Mouse (Mus musculus) liver, embryonic 11.5 days (tissue): ENCODE results near the gene Tex52. TPM values are rescaled to one million over a fixed set of nuclear protein-coding genes. Genes with fewer than 3 reads are reported as not detected.
A peak's percentile ranks its signal among the peaks of the same experiment; 100 is the strongest.

Experiments
- ATAC-seq: fragments of 200-750 bp; cut with Nextera tagmentation; replicated peaks from 2 replicates; pipeline ENCODE4 v1.8.0; 2017; ENCODE audit warnings: moderate number of reproducible peaks, mild to moderate bottlenecking, moderate TSS enrichment, moderate library complexity; ENCODE audit not compliant: low FRiP score
- DNase-seq: peaks from one replicate; pipeline ENCODE4 v3.0.0-alpha.2; 2017; ENCODE audit warnings: low spot score
- H3K27ac ChIP-seq: fragments of 300-500 bp; sonication (generic); 2 replicates; pipeline ENCODE4 v1.5.1; 2014; ENCODE audit warnings: mild to moderate bottlenecking, low read depth, low read length, control low read depth
- H3K27me3 ChIP-seq: fragments of 300-500 bp; sonication (generic); replicated peaks from 2 replicates; pipeline ENCODE4 v1.6.1; 2014; ENCODE audit warnings: low read length, mixed read lengths; ENCODE audit not compliant: control insufficient read depth, insufficient read depth
- H3K36me3 ChIP-seq: fragments of 300-500 bp; sonication (generic); 2 replicates; pipeline ENCODE4 v1.6.1; 2014; ENCODE audit warnings: mild to moderate bottlenecking, low read length, moderate library complexity, mixed read lengths; ENCODE audit not compliant: control insufficient read depth, insufficient read depth
- H3K4me1 ChIP-seq: fragments of 300-500 bp; sonication (generic); replicated peaks from 2 replicates; pipeline ENCODE4 v1.6.1; 2014; ENCODE audit warnings: low read length, mixed read lengths; ENCODE audit not compliant: control insufficient read depth, insufficient read depth
- H3K4me2 ChIP-seq: fragments of 300-500 bp; sonication (generic); 2 replicates; pipeline ENCODE4 v1.6.1; 2014; ENCODE audit warnings: mild to moderate bottlenecking, control low read depth, moderate library complexity
- H3K4me3 ChIP-seq: fragments of 300-500 bp; sonication (generic); 2 replicates; pipeline ENCODE4 v1.5.1; 2014; ENCODE audit warnings: low read depth, low read length, control low read depth
- H3K9ac ChIP-seq: fragments of 300-500 bp; sonication (generic); 2 replicates; pipeline ENCODE4 v1.6.1; 2014; ENCODE audit warnings: low read depth, low read length, control low read depth
- H3K9me3 ChIP-seq: fragments of 300-500 bp; sonication (generic); 2 replicates; pipeline ENCODE4 v1.6.1; 2016; ENCODE audit warnings: low read length, inconsistent platforms, mixed read lengths; ENCODE audit not compliant: control insufficient read depth
- WGBS: fragments of 180-500 bp; shearing (Covaris S2); extraction: QIAGEN DNeasy Blood & Tissue Kit; methylation state at CpG from one replicate; pipeline ENCODE4 v1.1.7; 2014; 5-methylcytosine and 5-hydroxymethylcytosine counted together
- polyA plus RNA-seq: library from polyadenylated mRNA; unstranded; fragments of >200 nt; fragmentation: Nextera tagmentation; extraction: Ambion mirVana; gene quantifications from 2 replicates; pipeline ENCODE4 v1.2.1, GENCODE M21; 2014

Gene Tex52
- polyA plus RNA-seq, 1 experiment from 2014 or later = not detected

DNA sequence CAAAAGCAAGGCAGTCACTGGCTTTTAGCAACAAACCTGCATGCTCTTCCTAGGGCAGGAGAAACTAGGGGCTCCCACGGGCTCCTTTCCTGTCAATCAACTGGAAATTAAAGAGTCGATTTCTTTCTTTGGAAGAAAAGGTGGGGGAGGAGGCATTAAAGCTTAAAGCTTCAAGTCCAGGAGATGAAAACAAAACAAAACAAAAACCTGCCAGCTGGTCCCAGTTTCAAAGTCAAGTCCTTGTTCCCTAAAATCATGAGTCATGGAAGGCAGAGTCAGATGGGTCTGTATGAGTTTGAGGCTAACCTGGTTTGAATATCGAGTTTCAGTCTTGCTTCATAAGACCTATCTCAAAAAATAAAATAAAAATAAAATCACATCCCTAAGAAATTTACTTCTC lies 21.1 kb upstream of the Tex52 start:
- 63% methylated on average over 3 of the region's 3 CpGs for WGBS
- Histone ChIP-seq H3K27ac (no peak overlapping the region), H3K4me3 (no peak overlapping the region), H3K36me3 (peaks cover 17% of the 10 kb centered on the region), H3K27me3 (no peaks in the 10 kb centered on the region), H3K4me1 (peaks cover 4% of the 10 kb centered on the region; the same call in 1 of the 2 replicates), H3K9ac (no peak overlapping the region), H3K4me2 (no peak overlapping the region), H3K9me3 (no peaks in the 10 kb centered on the region)
- no peak for DNase-seq
- ATAC-seq = no peak

- ATAC-seq (peak; percentile 66), DNase-seq (no peak)
- peak overlapping the region; percentile 69 for H3K9ac ChIP-seq
- peaks cover 4% of the 10 kb centered on the region; the same call in 1 of the 2 replicates for H3K4me1 ChIP-seq
- peak overlapping the region; percentile 33 for H3K27ac ChIP-seq
- H3K36me3 ChIP-seq = peaks cover 17% of the 10 kb centered on the region
- H3K4me2 ChIP-seq = peak overlapping the region; percentile 93
- H3K9me3 ChIP-seq = no peaks in the 10 kb centered on the region
- no peaks in the 10 kb centered on the region for H3K27me3 ChIP-seq
- WGBS = under 1% methylated on average over 28 of the region's 28 CpGs
- H3K4me3 ChIP-seq = peak overlapping the region; percentile 70
Measured at GRCm38 (mm10) chr6:128355201-128355681, 20.0 kb upstream of the Tex52 start.

DNA sequence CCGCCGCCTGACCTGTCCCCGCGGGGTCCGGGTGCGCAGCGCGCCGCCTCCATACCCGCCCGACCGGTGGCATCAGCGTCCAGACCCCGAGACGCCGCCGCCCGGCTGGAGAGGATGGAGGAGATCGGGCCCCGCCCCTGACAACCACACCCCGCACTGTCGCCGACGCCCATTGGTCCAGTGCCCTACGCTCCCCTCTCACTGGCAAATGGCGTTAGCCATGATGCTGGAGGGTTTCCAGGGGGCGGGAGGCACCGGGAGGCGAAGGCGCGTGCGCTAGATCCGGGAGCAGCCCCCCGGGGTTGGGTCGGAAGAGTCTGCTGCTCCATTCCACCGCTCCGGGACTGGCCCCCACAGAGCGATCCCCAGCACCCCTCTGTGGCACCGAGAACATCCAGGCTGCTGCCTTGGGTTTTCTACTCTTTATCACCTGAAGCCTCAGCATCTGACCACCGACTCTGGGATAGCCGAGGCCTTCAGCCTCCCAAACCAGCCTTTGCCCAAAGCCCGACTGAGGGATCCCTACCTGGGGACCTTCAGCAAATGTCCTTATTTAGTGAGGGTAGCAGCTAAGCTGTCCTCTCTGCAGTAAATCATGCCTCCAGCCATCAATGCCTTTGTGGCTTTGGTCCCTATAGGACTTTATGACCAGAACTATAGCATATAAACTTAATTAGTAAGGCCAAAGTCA lies 19.4 kb upstream of the Tex52 start, which contains the start of gene Tulp3:
Tulp3 (minus strand) TSS at position 126 of the 691 bp plus-strand sequence.
- Histone ChIP-seq H3K27ac (peak within 1 kb of the TSS; percentile 33), H3K27me3 (no peaks in the 10 kb centered on the region)
- under 1% methylated on average over 42 of the region's 42 CpGs for WGBS

DNA sequence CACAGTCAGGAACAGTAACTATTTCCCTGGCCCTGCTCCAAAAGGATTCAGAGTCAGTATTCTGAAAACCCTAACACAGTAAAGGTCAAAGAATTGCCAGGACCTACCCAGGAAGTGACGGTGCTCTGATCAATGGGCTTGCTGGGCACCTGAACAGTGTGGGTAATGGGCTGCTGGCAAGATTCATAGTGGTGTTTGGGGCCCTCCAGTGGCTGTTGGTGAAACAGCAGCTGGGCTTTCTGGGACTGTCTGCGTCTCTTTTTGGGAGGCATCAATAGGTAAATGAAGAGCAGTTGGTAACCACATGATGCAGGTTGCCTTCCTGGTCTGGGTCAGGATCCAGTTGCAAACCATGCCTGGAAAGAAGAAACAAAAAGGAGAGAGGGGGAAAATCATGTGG lies 16.3 kb upstream of the Tex52 start:
- peaks cover 14% of the 10 kb centered on the region for H3K4me1 ChIP-seq
- no peak for ATAC-seq

More for the DNA sequence above, 19.4 kb upstream of the Tex52 start, which contains the start of gene Tulp3:
- H3K36me3 ChIP-seq = peaks cover 17% of the 10 kb centered on the region
- no peaks in the 10 kb centered on the region for H3K9me3 ChIP-seq
- H3K4me1 ChIP-seq = peaks cover 4% of the 10 kb centered on the region; the same call in 1 of the 2 replicates
- DNase-seq (peak; percentile 99), ATAC-seq (peak; percentile 99)
- H3K4me3 ChIP-seq = peak within 1 kb of the TSS; percentile 70
- H3K9ac ChIP-seq = peak within 1 kb of the TSS; percentile 69
- H3K4me2 ChIP-seq = peak within 1 kb of the TSS; percentile 93

GRCm38 (mm10) chr6:128361901-128362300 lies 13.4 kb upstream of the Tex52 start:
- Histone ChIP-seq H3K9ac (peak overlapping the region; percentile 93), H3K36me3 (peaks cover 26% of the 10 kb centered on the region), H3K4me1 (peaks cover 10% of the 10 kb centered on the region), H3K4me2 (peak overlapping the region; percentile 64), H3K27ac (peak overlapping the region; percentile 95), H3K27me3 (no peaks in the 10 kb centered on the region), H3K4me3 (peak overlapping the region; percentile 97), H3K9me3 (no peaks in the 10 kb centered on the region)
- DNase-seq = no peak
- ATAC-seq = no peak
- WGBS = 16% methylated on average over 9 of the region's 9 CpGs

More for the DNA sequence above, 16.3 kb upstream of the Tex52 start:
- Histone ChIP-seq H3K9me3 (no peaks in the 10 kb centered on the region), H3K4me2 (no peak overlapping the region), H3K4me3 (no peak overlapping the region), H3K36me3 (peaks cover 17% of the 10 kb centered on the region), H3K27me3 (no peaks in the 10 kb centered on the region), H3K27ac (no peak overlapping the region), H3K9ac (no peak overlapping the region)
- 42% methylated on average over 2 of the region's 2 CpGs for WGBS
- DNase-seq = no peak

- WGBS = under 1% methylated on average over 59 of the region's 76 CpGs
- Histone ChIP-seq H3K9me3 (no peaks in the 10 kb centered on the region), H3K36me3 (peaks cover 28% of the 10 kb centered on the region), H3K27me3 (no peaks in the 10 kb centered on the region), H3K9ac (peak within 1 kb of the TSS; percentile 93), H3K4me2 (peak within 1 kb of the TSS; percentile 64), H3K4me1 (peaks cover 10% of the 10 kb centered on the region), H3K27ac (peak within 1 kb of the TSS; percentile 95), H3K4me3 (peak within 1 kb of the TSS; percentile 97)
- peak; percentile 86 for ATAC-seq
- peak; percentile 86 for DNase-seq
Measured at GRCm38 (mm10) chr6:128362381-128363006, 12.8 kb upstream of the Tex52 start, which contains the start of the genes Rhno1 and Foxm1. TSS of gene Rhno1 (minus strand) at chr6:128362911. TSS of gene Foxm1 (plus strand) at chr6:128362967.

DNA sequence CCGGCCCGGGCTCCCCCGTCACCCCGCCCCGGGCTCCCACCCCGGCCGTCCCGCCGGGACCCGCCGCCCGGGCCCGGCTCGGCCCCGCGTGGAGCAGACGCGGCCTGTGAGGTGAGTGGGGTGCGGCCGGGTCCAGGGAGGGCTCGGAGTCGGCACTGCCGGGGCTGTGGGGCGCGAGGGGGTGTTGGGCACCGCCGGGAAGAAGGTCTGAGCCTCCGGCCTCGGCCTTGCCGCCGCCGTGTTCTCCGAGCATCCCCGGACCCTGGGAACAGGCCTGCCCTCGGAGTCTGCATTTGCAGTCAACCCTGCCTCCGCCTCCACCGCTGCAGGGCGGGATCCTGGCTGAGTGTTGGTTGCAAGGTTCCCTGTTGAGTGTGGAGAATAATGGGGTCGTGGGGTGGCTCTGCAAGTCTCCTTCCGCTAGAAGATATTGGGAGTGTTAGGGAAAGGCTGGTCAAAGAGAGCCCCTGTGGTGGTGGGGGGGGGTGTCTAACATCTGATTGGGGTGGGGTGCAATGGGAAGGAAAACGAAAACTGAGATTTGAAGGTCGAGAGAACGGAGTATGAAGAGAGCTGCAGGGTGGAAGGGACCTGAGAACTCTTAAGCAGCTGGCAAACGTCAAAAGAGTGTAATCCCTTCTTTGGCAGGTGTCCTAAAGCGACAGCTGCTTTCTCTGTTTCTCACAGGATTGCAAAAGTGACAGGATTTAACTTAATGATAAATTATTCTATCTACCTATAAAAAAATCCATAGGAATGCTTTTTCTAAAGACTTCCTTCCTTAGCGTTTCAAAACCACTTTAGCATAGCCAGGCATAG lies 12.0 kb upstream of the Tex52 start:
- ATAC-seq (peak; percentile 53), DNase-seq (peak; percentile 73)
- Histone ChIP-seq H3K27ac (peak overlapping the region; percentile 95), H3K4me2 (peak overlapping the region; percentile 64), H3K27me3 (no peaks in the 10 kb centered on the region), H3K36me3 (peaks cover 23% of the 10 kb centered on the region), H3K4me3 (peak overlapping the region; percentile 97), H3K9ac (peak overlapping the region; percentile 93), H3K4me1 (peaks cover 10% of the 10 kb centered on the region), H3K9me3 (no peaks in the 10 kb centered on the region)
- 2% methylated on average over 40 of the region's 46 CpGs for WGBS

GRCm38 (mm10) chr6:128364721-128365120 lies 10.5 kb upstream of the Tex52 start:
- ATAC-seq (no peak), DNase-seq (no peak)
- H3K4me2 ChIP-seq = 0 out of 2 replicates have a peak overlapping the region, but pooled peaks have one; percentile 9
- H3K27me3 ChIP-seq = no peaks in the 10 kb centered on the region
- H3K9ac ChIP-seq = no peak overlapping the region
- H3K27ac ChIP-seq = no peak overlapping the region
- H3K4me1 ChIP-seq = peaks cover 10% of the 10 kb centered on the region
- peaks cover 25% of the 10 kb centered on the region for H3K36me3 ChIP-seq
- no peak overlapping the region for H3K4me3 ChIP-seq
- no peaks in the 10 kb centered on the region for H3K9me3 ChIP-seq
- WGBS = 84% methylated on average over 6 of the region's 6 CpGs
